Mouse (Mus musculus) kidney, embryonic 14.5 days (tissue): ENCODE results near the gene Pde6c. TPM values are rescaled to one million over a fixed set of nuclear protein-coding genes. Genes with fewer than 3 reads are reported as not detected.
A peak's percentile ranks its signal among the peaks of the same experiment; 100 is the strongest.

Source experiments
- ATAC-seq: fragments of 200-750 bp; cut with Nextera tagmentation; 2 replicates; pipeline ENCODE4 v1.8.0; 2017; ENCODE audit warnings: moderate number of reproducible peaks, mild to moderate bottlenecking, moderate TSS enrichment, moderate library complexity; ENCODE audit not compliant: low FRiP score, low TSS enrichment
- H3K27ac ChIP-seq: fragments of 300-500 bp; sonication (generic); 2 replicates; pipeline ENCODE4 v1.5.1; 2014; ENCODE audit warnings: low read depth, mild to moderate bottlenecking, low read length, moderate library complexity, mixed read lengths
- H3K27me3 ChIP-seq: fragments of 300-500 bp; sonication (generic); 2 replicates; pipeline ENCODE4 v1.6.1; 2014; ENCODE audit warnings: mild to moderate bottlenecking, low read length; ENCODE audit not compliant: control insufficient read depth, insufficient read depth
- H3K36me3 ChIP-seq: fragments of 300-500 bp; sonication (generic); 2 replicates; pipeline ENCODE4 v1.6.1; 2014; ENCODE audit warnings: low read length, mixed read lengths; ENCODE audit not compliant: control insufficient read depth, insufficient read depth
- H3K4me1 ChIP-seq: fragments of 300-500 bp; sonication (generic); 2 replicates; pipeline ENCODE4 v1.6.1; 2014; ENCODE audit warnings: low read length, mixed read lengths; ENCODE audit not compliant: control insufficient read depth, insufficient read depth
- H3K4me2 ChIP-seq: fragments of 300-500 bp; sonication (generic); replicated peaks from 2 replicates; pipeline ENCODE4 v1.6.1; 2014; ENCODE audit warnings: low read depth, mild to moderate bottlenecking, low read length
- H3K4me3 ChIP-seq: fragments of 300-500 bp; sonication (generic); 2 replicates; pipeline ENCODE4 v1.5.1; 2014; ENCODE audit warnings: mild to moderate bottlenecking, low read length
- H3K9ac ChIP-seq: fragments of 300-500 bp; sonication (generic); 2 replicates; pipeline ENCODE4 v1.6.1; 2014; ENCODE audit warnings: low read depth, mild to moderate bottlenecking, low read length, moderate library complexity
- H3K9me3 ChIP-seq: fragments of 300-500 bp; sonication (generic); 2 replicates; pipeline ENCODE4 v1.6.1; 2016; ENCODE audit warnings: low read length; ENCODE audit not compliant: control insufficient read depth
- WGBS: fragments of 180-500 bp; shearing (Covaris S2); extraction: QIAGEN DNeasy Blood & Tissue Kit; methylation state at CpG from one replicate; pipeline ENCODE4 v1.1.7; 2014; 5-methylcytosine and 5-hydroxymethylcytosine counted together
- polyA plus RNA-seq: library from polyadenylated mRNA; unstranded; fragments of >200 nt; fragmentation: Nextera tagmentation; extraction: Ambion mirVana; gene quantifications from 2 replicates; pipeline ENCODE4 v1.2.1, GENCODE M21; 2014

Gene Pde6c
- polyA plus RNA-seq, 1 experiment from 2014 or later: not detected

DNA sequence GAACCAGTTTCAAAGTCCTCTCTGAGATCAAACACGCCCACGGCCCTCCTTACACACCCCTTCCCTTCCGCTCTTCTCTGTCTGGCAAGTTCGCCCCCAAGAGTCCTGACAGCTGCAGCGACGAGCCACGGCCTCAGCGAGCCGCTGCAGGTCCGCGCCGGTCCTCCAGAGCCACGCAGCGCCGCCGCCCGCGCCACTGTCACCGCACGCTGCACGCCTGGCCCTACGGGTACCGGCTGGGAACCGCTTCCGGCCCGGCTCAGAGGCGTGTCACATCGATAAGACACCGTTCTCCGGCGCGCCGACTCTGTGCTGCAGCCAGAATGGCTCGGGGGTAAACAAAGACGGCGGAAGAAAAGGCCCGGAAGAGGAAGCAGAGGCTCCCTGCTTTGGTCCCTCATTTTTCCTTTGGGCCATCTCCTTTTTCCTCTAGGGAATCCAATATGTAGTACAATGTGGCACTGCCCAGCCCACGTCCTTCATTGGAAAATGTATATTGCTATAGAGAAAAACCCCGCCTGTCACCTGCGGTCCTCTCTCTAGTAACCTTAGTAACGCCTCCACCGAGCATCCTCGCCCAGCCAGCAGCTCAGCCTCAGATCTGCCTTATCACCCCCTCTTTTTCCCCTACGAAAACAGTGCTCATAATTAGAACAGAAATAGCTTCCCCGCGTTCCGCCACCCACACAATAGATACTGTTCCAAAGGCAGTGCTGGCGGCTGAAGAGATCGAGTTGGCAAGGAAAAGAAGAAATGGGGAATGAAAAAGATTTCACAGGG, 91.5 kb downstream of the Pde6c start, which contains the start of gene Fra10ac1:
TSS of gene Fra10ac1 (minus strand) at position 252 of the 780 bp plus-strand sequence.
- Histone ChIP-seq H3K36me3 (0 out of 2 replicates have a peak, but pooled peaks cover 3% of the 10 kb centered on the region), H3K9me3 (no peaks in the 10 kb centered on the region), H3K27ac (peak within 1 kb of the TSS; percentile 64), H3K4me1 (peaks cover 6% of the 10 kb centered on the region; the same call in 1 of the 2 replicates), H3K4me2 (peak within 1 kb of the TSS; percentile 65), H3K4me3 (peak within 1 kb of the TSS; percentile 63), H3K9ac (peak within 1 kb of the TSS; percentile 67), H3K27me3 (no peaks in the 10 kb centered on the region)
- ATAC-seq: peak; percentile 98
- under 1% methylated on average over 44 of the region's 49 CpGs for WGBS

GRCm38 (mm10) chr19:38224685-38225060, 92.1 kb downstream of the Pde6c start:
- Histone ChIP-seq H3K27me3 (no peaks in the 10 kb centered on the region), H3K4me2 (peak overlapping the region; percentile 65), H3K27ac (peak overlapping the region; percentile 64; the same call in 1 of the 2 replicates), H3K9ac (peak overlapping the region; percentile 67; the same call in 1 of the 2 replicates), H3K4me1 (peaks cover 6% of the 10 kb centered on the region; the same call in 1 of the 2 replicates), H3K9me3 (no peaks in the 10 kb centered on the region), H3K4me3 (peak overlapping the region; percentile 63), H3K36me3 (no peaks in the 10 kb centered on the region)
- 15% methylated on average over 9 of the region's 9 CpGs for WGBS
- no peak for ATAC-seq

GRCm38 (mm10) chr19:38228699-38229098, 96.1 kb downstream of the Pde6c start:
- no peaks in the 10 kb centered on the region for H3K9me3 ChIP-seq
- H3K27me3 ChIP-seq: no peaks in the 10 kb centered on the region
- no peak overlapping the region for H3K4me2 ChIP-seq
- H3K36me3 ChIP-seq: no peaks in the 10 kb centered on the region
- H3K9ac ChIP-seq: no peak overlapping the region
- ATAC-seq: no peak
- no peaks in the 10 kb centered on the region for H3K4me1 ChIP-seq
- no peak overlapping the region for H3K27ac ChIP-seq
- no peak overlapping the region for H3K4me3 ChIP-seq
- WGBS: 60% methylated on average over 2 of the region's 2 CpGs

- Histone ChIP-seq H3K36me3 (no peaks in the 10 kb centered on the region), H3K9me3 (no peaks in the 10 kb centered on the region), H3K4me3 (no peak overlapping the region), H3K4me2 (no peak overlapping the region), H3K9ac (no peak overlapping the region), H3K4me1 (no peaks in the 10 kb centered on the region), H3K27me3 (no peaks in the 10 kb centered on the region), H3K27ac (no peak overlapping the region; the same call in 1 of the 2 replicates)
- 8% methylated on average over 8 of the region's 8 CpGs for WGBS
- peak; percentile 75 for ATAC-seq
Measured at GRCm38 (mm10) chr19:38232087-38232486, 99.5 kb downstream of the Pde6c start.

GRCm38 (mm10) chr19:38232516-38232915, 99.9 kb downstream of the Pde6c start:
- Histone ChIP-seq H3K27me3 (no peaks in the 10 kb centered on the region), H3K4me2 (no peak overlapping the region), H3K4me1 (no peaks in the 10 kb centered on the region), H3K9ac (no peak overlapping the region), H3K27ac (0 out of 2 replicates have a peak overlapping the region, but pooled peaks have one; percentile 17), H3K36me3 (no peaks in the 10 kb centered on the region), H3K4me3 (no peak overlapping the region), H3K9me3 (no peaks in the 10 kb centered on the region)
- 6% methylated on average over 4 of the region's 4 CpGs for WGBS
- ATAC-seq: peak; percentile 92

Other genes starting within 250 kb of the Pde6c start
- gene Myof, start 89.2 kb upstream of the Pde6c start, polyA plus RNA-seq: 14.5 and 17.1 TPM in 2 replicates
- 28.1 and 33.0 TPM in 2 replicates for gene Cep55, start 77.8 kb upstream of the Pde6c start, polyA plus RNA-seq
- 1.0 and 1.1 TPM in 2 replicates for gene Ffar4, start 35.7 kb upstream of the Pde6c start, polyA plus RNA-seq
- 1.5 and 2.0 TPM in 2 replicates for gene Rbp4, start 7.5 kb upstream of the Pde6c start, polyA plus RNA-seq
- 36.2 and 42.7 TPM in 2 replicates for gene Fra10ac1, start 91.4 kb downstream of the Pde6c start, polyA plus RNA-seq
- 0.86 and 1.6 TPM in 2 replicates for gene Lgi1, start 131.8 kb downstream of the Pde6c start, polyA plus RNA-seq